Mouse (Mus musculus): Measurements from ENCODE around the gene Ccdc47. TPM values are rescaled to one million over a fixed set of nuclear protein-coding genes. Genes with fewer than 3 reads are reported as not detected.

The Ccdc47 gene
- polyA plus RNA-seq (2015; fragmentation: Nextera tagmentation; extraction: Ambion mirVana): 110 TPM in 2 replicates

- Histone ChIP-seq H3K4me3 (replicated peaks; ENCODE audit: low read length) (peak within 1 kb of the TSS; percentile 87), H3K4me2 (ENCODE audit: low read length) (peak within 1 kb of the TSS; percentile 69), H3K36me3 (ENCODE audit: control insufficient read depth, insufficient read depth) (peaks cover 13% of the 10 kb centered on the region), H3K9me3 (ENCODE audit: control insufficient read depth, low read length) (no peaks in the 10 kb centered on the region), H3K27me3 (replicated peaks; ENCODE audit: control insufficient read depth, insufficient read depth, low read length) (no peaks in the 10 kb centered on the region), H3K4me1 (replicated peaks; ENCODE audit: control insufficient read depth, insufficient read depth, low read length) (peaks cover 26% of the 10 kb centered on the region), H3K9ac (replicated peaks; ENCODE audit: low read depth, low read length) (peak within 1 kb of the TSS; percentile 95), H3K27ac (ENCODE audit: low read length) (peak within 1 kb of the TSS; percentile 97)
- WGBS: under 1% methylated on average over 46 of the region's 46 CpGs
- peak; percentile 97 for ATAC-seq
Observed at GRCm38 (mm10) chr11:106215927-106216729, at the start of gene Ccdc47. Gene Ccdc47, minus strand, starts transcription at chr11:106216344.

GRCm38 (mm10) chr11:106265570-106265969, 49.4 kb upstream of the Ccdc47 start:
- Histone ChIP-seq H3K27me3 (replicated peaks; ENCODE audit: control insufficient read depth, insufficient read depth, low read length) (no peaks in the 10 kb centered on the region), H3K36me3 (ENCODE audit: control insufficient read depth, insufficient read depth) (peaks cover 42% of the 10 kb centered on the region), H3K9ac (replicated peaks; ENCODE audit: low read depth, low read length) (no peak overlapping the region), H3K27ac (ENCODE audit: low read length) (no peak overlapping the region), H3K4me1 (replicated peaks; ENCODE audit: control insufficient read depth, insufficient read depth, low read length) (peaks cover 19% of the 10 kb centered on the region), H3K4me2 (ENCODE audit: low read length) (no peak overlapping the region), H3K9me3 (ENCODE audit: control insufficient read depth, low read length) (no peaks in the 10 kb centered on the region), H3K4me3 (replicated peaks; ENCODE audit: low read length) (no peak overlapping the region)
- no peak for ATAC-seq
- WGBS: 96% methylated on average over 4 of the region's 4 CpGs

- ATAC-seq: no peak
- Histone ChIP-seq H3K36me3 (ENCODE audit: control insufficient read depth, insufficient read depth) (peaks cover 42% of the 10 kb centered on the region), H3K4me1 (replicated peaks; ENCODE audit: control insufficient read depth, insufficient read depth, low read length) (peaks cover 17% of the 10 kb centered on the region), H3K4me3 (replicated peaks; ENCODE audit: low read length) (no peak overlapping the region), H3K9ac (replicated peaks; ENCODE audit: low read depth, low read length) (no peak overlapping the region), H3K4me2 (ENCODE audit: low read length) (no peak overlapping the region), H3K9me3 (ENCODE audit: control insufficient read depth, low read length) (no peaks in the 10 kb centered on the region), H3K27ac (ENCODE audit: low read length) (no peak overlapping the region), H3K27me3 (replicated peaks; ENCODE audit: control insufficient read depth, insufficient read depth, low read length) (no peaks in the 10 kb centered on the region)
- 93% methylated on average over 15 of the region's 15 CpGs for WGBS
Observed at GRCm38 (mm10) chr11:106264988-106265387, 48.8 kb upstream of the Ccdc47 start.

GRCm38 (mm10) chr11:106263963-106264362, 47.8 kb upstream of the Ccdc47 start:
- H3K4me3 ChIP-seq (replicated peaks; ENCODE audit: low read length): no peak overlapping the region
- peaks cover 42% of the 10 kb centered on the region for H3K36me3 ChIP-seq (ENCODE audit: control insufficient read depth, insufficient read depth)
- no peaks in the 10 kb centered on the region for H3K9me3 ChIP-seq (ENCODE audit: control insufficient read depth, low read length)
- no peaks in the 10 kb centered on the region for H3K27me3 ChIP-seq (replicated peaks; ENCODE audit: control insufficient read depth, insufficient read depth, low read length)
- no peak overlapping the region for H3K27ac ChIP-seq (ENCODE audit: low read length)
- H3K9ac ChIP-seq (replicated peaks; ENCODE audit: low read depth, low read length): no peak overlapping the region
- H3K4me2 ChIP-seq (ENCODE audit: low read length): no peak overlapping the region
- 92% methylated on average over 9 of the region's 9 CpGs for WGBS
- ATAC-seq: no peak
- H3K4me1 ChIP-seq (replicated peaks; ENCODE audit: control insufficient read depth, insufficient read depth, low read length): peaks cover 13% of the 10 kb centered on the region

- Histone ChIP-seq H3K36me3 (ENCODE audit: control insufficient read depth, insufficient read depth) (peaks cover 32% of the 10 kb centered on the region), H3K4me1 (replicated peaks; ENCODE audit: control insufficient read depth, insufficient read depth, low read length) (peaks cover 13% of the 10 kb centered on the region), H3K27me3 (replicated peaks; ENCODE audit: control insufficient read depth, insufficient read depth, low read length) (no peaks in the 10 kb centered on the region), H3K27ac (ENCODE audit: low read length) (no peak overlapping the region), H3K4me2 (ENCODE audit: low read length) (no peak overlapping the region), H3K9ac (replicated peaks; ENCODE audit: low read depth, low read length) (no peak overlapping the region), H3K4me3 (replicated peaks; ENCODE audit: low read length) (no peak overlapping the region), H3K9me3 (ENCODE audit: control insufficient read depth, low read length) (no peaks in the 10 kb centered on the region)
- WGBS: 85% methylated on average over 14 of the region's 14 CpGs
- no peak for ATAC-seq
Observed at GRCm38 (mm10) chr11:106260826-106261450, 44.8 kb upstream of the Ccdc47 start.

GRCm38 (mm10) chr11:106256775-106257174, 40.6 kb upstream of the Ccdc47 start:
- peak overlapping the region; percentile 78 for H3K4me3 ChIP-seq (replicated peaks; ENCODE audit: low read length)
- peak overlapping the region; percentile 76; the same call in 1 of the 2 replicates for H3K9ac ChIP-seq (replicated peaks; ENCODE audit: low read depth, low read length)
- peaks cover 4% of the 10 kb centered on the region for H3K36me3 ChIP-seq (ENCODE audit: control insufficient read depth, insufficient read depth)
- H3K27me3 ChIP-seq (replicated peaks; ENCODE audit: control insufficient read depth, insufficient read depth, low read length): no peaks in the 10 kb centered on the region
- 70% methylated on average over 5 of the region's 5 CpGs for WGBS
- H3K27ac ChIP-seq (ENCODE audit: low read length): no peak overlapping the region
- no peaks in the 10 kb centered on the region for H3K9me3 ChIP-seq (ENCODE audit: control insufficient read depth, low read length)
- no peak for ATAC-seq
- peak overlapping the region; percentile 67 for H3K4me2 ChIP-seq (ENCODE audit: low read length)
- H3K4me1 ChIP-seq (replicated peaks; ENCODE audit: control insufficient read depth, insufficient read depth, low read length): peaks cover 22% of the 10 kb centered on the region

GRCm38 (mm10) chr11:106255685-106256451, 39.7 kb upstream of the Ccdc47 start, which contains the start of the genes Ftsj3 and Psmc5:
Gene Ftsj3, minus strand, starts transcription at chr11:106256079.
Gene Psmc5, plus strand, starts transcription at chr11:106256154.
- peaks cover 8% of the 10 kb centered on the region for H3K36me3 ChIP-seq (ENCODE audit: control insufficient read depth, insufficient read depth)
- H3K27ac ChIP-seq (ENCODE audit: low read length): peak within 1 kb of the TSS; percentile 77
- H3K4me1 ChIP-seq (replicated peaks; ENCODE audit: control insufficient read depth, insufficient read depth, low read length): peaks cover 22% of the 10 kb centered on the region
- under 1% methylated on average over 42 of the region's 42 CpGs for WGBS
- H3K4me2 ChIP-seq (ENCODE audit: low read length): peak within 1 kb of the TSS; percentile 85
- H3K9me3 ChIP-seq (ENCODE audit: control insufficient read depth, low read length): no peaks in the 10 kb centered on the region
- peak within 1 kb of the TSS; percentile 78 for H3K4me3 ChIP-seq (replicated peaks; ENCODE audit: low read length)
- peak within 1 kb of the TSS; percentile 76 for H3K9ac ChIP-seq (replicated peaks; ENCODE audit: low read depth, low read length)
- H3K27me3 ChIP-seq (replicated peaks; ENCODE audit: control insufficient read depth, insufficient read depth, low read length): no peaks in the 10 kb centered on the region
- peak; percentile 97 for ATAC-seq

GRCm38 (mm10) chr11:106255174-106255573, 39.0 kb upstream of the Ccdc47 start:
- H3K4me3 ChIP-seq (replicated peaks; ENCODE audit: low read length): peak overlapping the region; percentile 78

GRCm38 (mm10) chr11:106254767-106255166, 38.6 kb upstream of the Ccdc47 start:
- H3K9ac ChIP-seq (replicated peaks; ENCODE audit: low read depth, low read length): no peak overlapping the region
- peak overlapping the region; percentile 78 for H3K4me3 ChIP-seq (replicated peaks; ENCODE audit: low read length)
- no peaks in the 10 kb centered on the region for H3K9me3 ChIP-seq (ENCODE audit: control insufficient read depth, low read length)
- ATAC-seq: no peak
- no peak overlapping the region for H3K27ac ChIP-seq (ENCODE audit: low read length)
- 22% methylated on average over 2 of the region's 2 CpGs for WGBS
- peaks cover 22% of the 10 kb centered on the region for H3K4me1 ChIP-seq (replicated peaks; ENCODE audit: control insufficient read depth, insufficient read depth, low read length)
- H3K27me3 ChIP-seq (replicated peaks; ENCODE audit: control insufficient read depth, insufficient read depth, low read length): no peaks in the 10 kb centered on the region
- peak overlapping the region; percentile 85 for H3K4me2 ChIP-seq (ENCODE audit: low read length)
- H3K36me3 ChIP-seq (ENCODE audit: control insufficient read depth, insufficient read depth): peaks cover 17% of the 10 kb centered on the region

More at GRCm38 (mm10) chr11:106255174-106255573, 39.0 kb upstream of the Ccdc47 start:
- peak overlapping the region; percentile 50 for H3K9ac ChIP-seq (replicated peaks; ENCODE audit: low read depth, low read length)
- no peaks in the 10 kb centered on the region for H3K9me3 ChIP-seq (ENCODE audit: control insufficient read depth, low read length)
- peak overlapping the region; percentile 85 for H3K4me2 ChIP-seq (ENCODE audit: low read length)
- ATAC-seq: no peak
- H3K36me3 ChIP-seq (ENCODE audit: control insufficient read depth, insufficient read depth): peaks cover 14% of the 10 kb centered on the region
- no peak overlapping the region for H3K27ac ChIP-seq (ENCODE audit: low read length)
- 3% methylated on average over 22 of the region's 22 CpGs for WGBS
- H3K4me1 ChIP-seq (replicated peaks; ENCODE audit: control insufficient read depth, insufficient read depth, low read length): peaks cover 22% of the 10 kb centered on the region
- H3K27me3 ChIP-seq (replicated peaks; ENCODE audit: control insufficient read depth, insufficient read depth, low read length): no peaks in the 10 kb centered on the region

Measured in forebrain, embryonic 16.5 days (tissue).